Mouse (Mus musculus): ENCODE measurements at regions not wholly inside any gene's neighbourhood (a gene's known extent, or its start where the extent isn't known, plus 50 kb on each side); places are given as distances from the start of the nearest gene placed in this dataset.

DNA sequence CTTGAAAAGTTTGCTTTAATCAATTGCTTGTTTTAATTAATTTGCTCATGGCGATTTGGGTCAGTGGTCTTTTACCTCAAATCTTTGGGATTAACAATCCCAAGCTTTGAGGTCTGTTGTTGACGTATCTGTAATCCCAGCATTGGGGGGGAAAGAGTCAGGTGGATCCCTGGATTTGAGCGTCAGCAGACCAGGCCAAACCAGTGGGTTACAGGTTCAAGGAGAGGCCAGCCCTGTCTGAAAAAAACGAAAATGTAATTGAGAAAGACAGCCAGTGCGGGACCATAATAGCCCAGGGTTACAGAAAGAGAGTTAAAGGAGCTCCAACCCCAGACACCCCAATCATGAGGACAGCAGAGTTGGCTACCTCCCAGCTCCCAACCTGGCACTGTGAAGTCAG lies 53.0 kb upstream of the Hs6st1 start:
- 94% methylated on average over 5 of the region's 5 CpGs for WGBS
- DNase-seq (ENCODE audit: extremely low read depth, low read depth, low spot score), result no peak

DNA sequence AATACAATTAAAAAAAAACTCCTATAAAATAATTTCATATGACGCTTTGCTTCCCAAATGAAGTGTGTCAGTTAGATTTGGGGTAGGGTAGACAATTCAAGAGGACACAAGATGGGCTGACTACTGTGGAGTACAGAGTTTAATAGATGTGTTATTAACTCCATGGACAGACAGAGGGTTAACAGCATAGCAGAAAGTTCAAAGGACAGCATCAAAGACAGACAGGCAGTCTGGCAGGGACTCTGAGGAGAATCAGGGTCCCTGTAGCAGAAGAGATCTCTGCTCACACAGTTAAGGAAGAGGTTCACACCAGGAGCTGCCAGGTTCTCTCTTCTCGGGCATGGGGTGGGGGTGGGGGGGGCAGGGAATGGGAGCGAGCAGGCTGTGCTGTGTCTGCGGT lies 51.6 kb upstream of the Hs6st1 start:
- H3K36me3 ChIP-seq (ENCODE audit: control insufficient read depth, insufficient read depth, low read length), result no peaks in the 10 kb centered on the region
- DNase-seq (ENCODE audit: extremely low read depth, low read depth, low spot score), result no peak
- no peaks in the 10 kb centered on the region for H3K27me3 ChIP-seq (ENCODE audit: control insufficient read depth, insufficient read depth, low read length)
- H3K27ac ChIP-seq (replicated peaks; ENCODE audit: insufficient read depth, low read depth, low read length), result no peak overlapping the region
- H3K4me3 ChIP-seq (ENCODE audit: insufficient read depth, low read depth, low read length), result no peak overlapping the region
- H3K4me1 ChIP-seq (ENCODE audit: control insufficient read depth, insufficient read depth, low read length), result no peaks in the 10 kb centered on the region
- no peaks in the 10 kb centered on the region for H3K79me2 ChIP-seq (ENCODE audit: control insufficient read depth, insufficient read depth, low read length)
- 62% methylated on average over 4 of the region's 4 CpGs for WGBS
- no peak overlapping the region for H3K9ac ChIP-seq (ENCODE audit: low read depth, low read length)
- TF ChIP-seq CTCF (IDR thresholded peaks at IDR 0.05; ENCODE audit: low read depth, low read length) (no peak), POLR2A (IDR thresholded peaks at IDR 0.05; ENCODE audit: extremely low read depth, insufficient read depth, low read length) (no peak)

More for the DNA sequence above, 53.0 kb upstream of the Hs6st1 start:
- H3K79me2 ChIP-seq (ENCODE audit: control insufficient read depth, insufficient read depth, low read length), result no peaks in the 10 kb centered on the region
- H3K9ac ChIP-seq (ENCODE audit: low read depth, low read length), result no peak overlapping the region
- no peaks in the 10 kb centered on the region for H3K4me1 ChIP-seq (ENCODE audit: control insufficient read depth, insufficient read depth, low read length)
- no peaks in the 10 kb centered on the region for H3K36me3 ChIP-seq (ENCODE audit: control insufficient read depth, insufficient read depth, low read length)
- H3K27ac ChIP-seq (replicated peaks; ENCODE audit: insufficient read depth, low read depth, low read length), result no peak overlapping the region
- no peaks in the 10 kb centered on the region for H3K27me3 ChIP-seq (ENCODE audit: control insufficient read depth, insufficient read depth, low read length)
- TF ChIP-seq CTCF (IDR thresholded peaks at IDR 0.05; ENCODE audit: low read depth, low read length), result no peak
- no peak overlapping the region for H3K4me3 ChIP-seq (ENCODE audit: insufficient read depth, low read depth, low read length)

DNA sequence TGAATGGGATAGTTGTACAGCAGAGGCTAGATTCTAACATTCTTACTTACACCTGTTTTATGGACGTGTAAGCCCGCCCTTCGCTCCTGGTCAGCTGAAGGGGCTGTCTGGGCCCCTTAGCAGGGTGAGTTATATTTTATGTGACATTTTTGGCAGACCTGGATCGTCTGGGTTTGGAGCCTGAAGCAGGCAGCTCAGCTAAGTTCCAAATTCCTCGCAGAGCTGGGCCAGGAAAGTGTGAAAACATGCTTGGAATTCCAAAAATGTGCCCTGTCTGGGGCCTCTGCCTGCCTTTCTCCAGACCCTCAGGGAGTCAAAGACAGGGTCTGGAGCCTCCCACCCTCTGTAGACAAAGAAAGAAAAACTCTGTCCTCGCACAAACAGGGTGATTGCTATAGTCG lies 51.1 kb upstream of the Hs6st1 start:
- 60% methylated on average over 7 of the region's 7 CpGs for WGBS
- Histone ChIP-seq H3K4me3 (ENCODE audit: insufficient read depth, low read depth, low read length) (no peak overlapping the region), H3K27me3 (ENCODE audit: control insufficient read depth, insufficient read depth, low read length) (no peaks in the 10 kb centered on the region), H3K9ac (ENCODE audit: low read depth, low read length) (no peak overlapping the region), H3K27ac (replicated peaks; ENCODE audit: insufficient read depth, low read depth, low read length) (no peak overlapping the region), H3K79me2 (ENCODE audit: control insufficient read depth, insufficient read depth, low read length) (no peaks in the 10 kb centered on the region), H3K4me1 (ENCODE audit: control insufficient read depth, insufficient read depth, low read length) (no peaks in the 10 kb centered on the region), H3K36me3 (ENCODE audit: control insufficient read depth, insufficient read depth, low read length) (no peaks in the 10 kb centered on the region)
- no peak for TF ChIP-seq POLR2A (IDR thresholded peaks at IDR 0.05; ENCODE audit: extremely low read depth, insufficient read depth, low read length)
- TF ChIP-seq CTCF (IDR thresholded peaks at IDR 0.05; ENCODE audit: low read depth, low read length), result no peak
- no peak for DNase-seq (ENCODE audit: extremely low read depth, low read depth, low spot score)

DNA sequence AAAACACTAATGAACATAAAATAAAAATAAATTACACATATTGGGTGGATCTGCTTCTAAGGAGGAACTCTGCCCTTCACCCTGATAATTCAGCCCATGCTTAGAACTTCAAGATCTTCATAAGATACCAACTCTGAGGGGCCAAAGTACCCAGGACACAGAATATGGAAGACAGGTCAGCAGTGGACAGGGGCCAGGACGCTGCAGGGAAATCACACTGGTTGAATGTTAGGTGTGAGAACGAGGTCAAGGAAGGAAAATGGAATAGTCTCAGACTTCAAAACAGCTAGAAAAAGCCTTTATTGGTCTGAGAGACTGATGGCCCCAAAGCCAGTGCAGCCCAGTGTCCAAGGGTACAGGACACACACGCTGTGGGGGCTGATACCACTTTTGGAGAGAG lies 50.5 kb upstream of the Hs6st1 start:
- WGBS, result 81% methylated on average over 3 of the region's 3 CpGs
- H3K27ac ChIP-seq (replicated peaks; ENCODE audit: insufficient read depth, low read depth, low read length), result no peak overlapping the region
- no peaks in the 10 kb centered on the region for H3K36me3 ChIP-seq (ENCODE audit: control insufficient read depth, insufficient read depth, low read length)
- no peaks in the 10 kb centered on the region for H3K27me3 ChIP-seq (ENCODE audit: control insufficient read depth, insufficient read depth, low read length)
- TF ChIP-seq POLR2A (IDR thresholded peaks at IDR 0.05; ENCODE audit: extremely low read depth, insufficient read depth, low read length) (no peak), CTCF (IDR thresholded peaks at IDR 0.05; ENCODE audit: low read depth, low read length) (no peak)
- H3K4me1 ChIP-seq (ENCODE audit: control insufficient read depth, insufficient read depth, low read length), result no peaks in the 10 kb centered on the region
- H3K79me2 ChIP-seq (ENCODE audit: control insufficient read depth, insufficient read depth, low read length), result no peaks in the 10 kb centered on the region
- no peak for DNase-seq (ENCODE audit: extremely low read depth, low read depth, low spot score)
- no peak overlapping the region for H3K9ac ChIP-seq (ENCODE audit: low read depth, low read length)
- H3K4me3 ChIP-seq (ENCODE audit: insufficient read depth, low read depth, low read length), result no peak overlapping the region
